Mouse (Mus musculus) heart, adult 2 months (tissue): ENCODE measurements at regions not wholly inside any gene's neighbourhood (a gene's known extent, or its start where the extent isn't known, plus 50 kb on each side); places are given as distances from the start of the nearest gene placed in this dataset.

Experiments
- CTCF ChIP-seq: fragments of 200-600 bp; IDR thresholded peaks from 2 replicates; pipeline ENCODE4 v1.8.1; 2022; ENCODE audit warnings: antibody characterized with exemption, mild to moderate bottlenecking, moderate library complexity
- EP300 ChIP-seq: fragments of 200-500 bp; IDR thresholded peaks from 2 replicates; pipeline ENCODE4 v1.6.1; 2011; ENCODE audit warnings: low read depth, low read length, control low read depth; ENCODE audit not compliant: insufficient read depth
- POLR2A ChIP-seq: fragments of 200-500 bp; IDR thresholded peaks from 2 replicates; pipeline ENCODE4 v1.6.1; 2011; ENCODE audit warnings: mild to moderate bottlenecking, low read depth, low read length, control low read depth; ENCODE audit not compliant: insufficient read depth

DNA sequence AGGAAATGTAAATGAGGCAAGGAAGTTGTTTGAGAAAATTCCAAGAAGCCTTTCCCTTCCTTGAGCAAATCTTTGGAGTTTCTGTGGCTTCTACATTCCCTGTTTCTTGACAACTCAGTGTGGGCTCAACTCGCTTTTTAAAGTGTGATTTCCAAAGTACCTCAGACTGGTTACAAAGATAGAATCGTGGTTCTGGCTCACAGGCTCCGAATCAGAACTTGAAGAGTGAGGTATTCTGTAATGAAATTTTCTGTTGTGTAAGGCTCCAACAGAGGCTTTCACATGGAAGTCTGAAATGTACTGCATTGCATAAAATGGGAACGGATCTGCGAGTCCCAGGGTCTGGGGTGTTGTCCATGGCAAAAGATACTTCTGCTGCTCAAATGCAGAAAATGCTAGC is 170.2 kb upstream of the Rnf219 start:
- TF ChIP-seq EP300 (no peak), CTCF (no peak), POLR2A (no peak)
